Mouse (Mus musculus) liver, embryonic 14.5 days (tissue): ENCODE measurements around the gene Nuak1. TPM values are rescaled to one million over a fixed set of nuclear protein-coding genes. Genes with fewer than 3 reads are reported as not detected.

Experiments
- ATAC-seq: fragments of 200-750 bp; cut with Nextera tagmentation; 2 replicates; pipeline ENCODE4 v1.8.0; 2017; ENCODE audit warnings: moderate number of reproducible peaks, mild to moderate bottlenecking, moderate library complexity; ENCODE audit not compliant: insufficient read depth
- DNase-seq, 3 experiments: peaks; one replicate each; pipeline ENCODE4 v3.0.0-alpha.2; 2012 to 2013; ENCODE audit warnings: low read depth in 3 of 3, low spot score in 3 of 3
- H3K27ac ChIP-seq: fragments of 300-500 bp; sonication (generic); 2 replicates; pipeline ENCODE4 v1.5.1; 2014; ENCODE audit warnings: moderate library complexity, mild to moderate bottlenecking, control low read depth, inconsistent platforms
- H3K27me3 ChIP-seq: fragments of 300-500 bp; sonication (generic); 2 replicates; pipeline ENCODE4 v1.6.1; 2014; ENCODE audit warnings: mild to moderate bottlenecking, low read length, moderate library complexity; ENCODE audit not compliant: control insufficient read depth, insufficient read depth
- H3K36me3 ChIP-seq: fragments of 300-500 bp; sonication (generic); replicated peaks from 2 replicates; pipeline ENCODE4 v1.6.1; 2014; ENCODE audit warnings: low read depth; ENCODE audit not compliant: control insufficient read depth, insufficient read depth
- H3K4me1 ChIP-seq, 2 experiments: fragments of 200-500 bp in 1 of 2; fragments of 300-500 bp in 1 of 2; sonication (generic) in 1 of 2; replicated peaks; 2 replicates each; pipeline ENCODE4 v1.6.1; 2012 to 2014; ENCODE audit warnings: antibody characterized with exemption in 1 of 2, inconsistent platforms in 1 of 2, low read length in 1 of 2; ENCODE audit not compliant: control insufficient read depth in 2 of 2, insufficient read depth in 2 of 2
- H3K4me2 ChIP-seq: fragments of 300-500 bp; sonication (generic); 2 replicates; pipeline ENCODE4 v1.6.1; 2014; ENCODE audit warnings: low read depth, mild to moderate bottlenecking, control low read depth, moderate library complexity
- H3K4me3 ChIP-seq, 2 experiments: fragments of 200-500 bp in 1 of 2; fragments of 300-500 bp in 1 of 2; sonication (generic) in 1 of 2; 2 replicates each; pipeline ENCODE4 v1.5.1; 2012 to 2014; ENCODE audit warnings: low read depth in 2 of 2, low read length in 2 of 2, mild to moderate bottlenecking in 2 of 2, control low read depth in 1 of 2, inconsistent platforms in 1 of 2, moderate library complexity in 1 of 2; ENCODE audit not compliant: insufficient read depth in 1 of 2
- H3K9ac ChIP-seq: fragments of 300-500 bp; sonication (generic); replicated peaks from 2 replicates; pipeline ENCODE4 v1.6.1; 2014; ENCODE audit warnings: mild to moderate bottlenecking, control low read depth, moderate library complexity
- H3K9me3 ChIP-seq: fragments of 300-500 bp; sonication (generic); 2 replicates; pipeline ENCODE4 v1.6.1; 2016; ENCODE audit warnings: low read length, mixed read lengths; ENCODE audit not compliant: control insufficient read depth
- CTCF ChIP-seq: IDR thresholded peaks from 2 replicates; pipeline ENCODE4 v1.5.1; 2016; ENCODE audit warnings: antibody characterized with exemption, low read depth, control low read depth
- EP300 ChIP-seq: IDR thresholded peaks from 2 replicates; pipeline ENCODE4 v1.6.1; 2016; ENCODE audit warnings: antibody characterized with exemption, low read depth
- WGBS: fragments of 180-500 bp; shearing (Covaris S2); extraction: QIAGEN DNeasy Blood & Tissue Kit; methylation state at CpG from one replicate; pipeline ENCODE4 v1.1.7; 2014; ENCODE audit not compliant: insufficient replicate concordance; 5-methylcytosine and 5-hydroxymethylcytosine counted together
- polyA plus RNA-seq, 2 experiments: library from polyadenylated mRNA; depleted of rRNA in 1 of 2; stranded (reverse) in 1 of 2; unstranded in 1 of 2; fragments of >200 nt; fragmentation: Nextera tagmentation in 1 of 2; extraction: Ambion mirVana in 1 of 2; gene quantifications; 2 replicates each; pipeline versions ENCODE4 v1.2.1 to v1.2.3; 2012 to 2014

The Nuak1 gene
- polyA plus RNA-seq, 2 experiments, result 0.03 to 0.42 TPM

DNA sequence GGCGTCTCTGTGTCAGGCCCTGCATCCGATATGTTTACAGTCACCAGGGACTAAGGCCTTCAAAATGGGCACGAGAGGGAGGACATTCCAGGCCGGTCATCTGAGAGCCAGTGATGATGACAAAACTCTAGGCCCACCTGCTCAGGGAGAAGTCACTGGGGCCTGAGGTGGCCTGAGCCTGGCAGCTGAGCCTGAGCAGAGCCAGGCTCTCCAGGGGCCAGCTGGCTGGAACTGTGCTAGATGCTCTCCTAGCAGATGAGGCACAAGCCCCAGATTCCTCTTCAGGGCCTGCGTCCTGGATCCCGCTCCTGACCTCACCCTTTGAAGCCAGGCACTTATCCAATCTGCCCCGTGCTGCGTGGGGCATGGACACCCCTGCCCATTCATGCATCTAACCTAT, 9.3 kb upstream of the Nuak1 start:
- TF ChIP-seq EP300, result no peak
- no peak for TF ChIP-seq CTCF
- H3K4me1 ChIP-seq, result no peaks in the 10 kb centered on the region
- H3K4me3 ChIP-seq, result no peak overlapping the region
- DNase-seq, result no peak
- H3K9ac ChIP-seq, result no peak overlapping the region
- H3K27me3 ChIP-seq, result no peaks in the 10 kb centered on the region
- H3K9me3 ChIP-seq, result no peaks in the 10 kb centered on the region
- no peak overlapping the region for H3K27ac ChIP-seq
- no peaks in the 10 kb centered on the region for H3K36me3 ChIP-seq
- H3K4me2 ChIP-seq, result no peak overlapping the region
- no peak for ATAC-seq
- 71% methylated on average over 8 of the region's 8 CpGs for WGBS

DNA sequence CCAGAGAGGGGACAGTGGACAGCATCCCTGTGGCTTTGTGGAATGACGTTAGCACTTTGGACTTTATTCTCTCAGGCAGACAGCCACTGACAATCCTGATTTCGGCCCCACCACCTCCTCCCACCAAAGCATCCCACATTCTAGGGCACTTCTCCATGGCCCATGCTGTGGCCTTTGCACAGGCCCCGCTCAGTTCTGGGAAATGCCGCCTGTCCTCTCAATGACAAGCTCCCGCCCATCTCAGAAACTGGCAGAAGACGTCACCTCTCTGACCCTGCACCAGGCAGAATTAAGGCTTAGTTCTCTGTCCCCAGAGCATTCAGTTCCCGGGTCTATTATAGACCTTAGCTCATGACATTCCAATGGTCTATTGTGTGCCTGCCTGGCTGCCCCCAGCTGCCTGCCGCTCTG, 7.0 kb upstream of the Nuak1 start:
- Histone ChIP-seq H3K36me3 (no peaks in the 10 kb centered on the region), H3K4me1 (no peaks in the 10 kb centered on the region), H3K9ac (no peak overlapping the region), H3K27me3 (peaks cover under 1% of the 10 kb centered on the region), H3K27ac (no peak overlapping the region), H3K4me2 (no peak overlapping the region), H3K9me3 (no peaks in the 10 kb centered on the region), H3K4me3 (no peak overlapping the region)
- DNase-seq, result no peak
- no peak for ATAC-seq
- WGBS, result 49% methylated on average over 8 of the region's 8 CpGs
- TF ChIP-seq EP300 (no peak), CTCF (no peak)

DNA sequence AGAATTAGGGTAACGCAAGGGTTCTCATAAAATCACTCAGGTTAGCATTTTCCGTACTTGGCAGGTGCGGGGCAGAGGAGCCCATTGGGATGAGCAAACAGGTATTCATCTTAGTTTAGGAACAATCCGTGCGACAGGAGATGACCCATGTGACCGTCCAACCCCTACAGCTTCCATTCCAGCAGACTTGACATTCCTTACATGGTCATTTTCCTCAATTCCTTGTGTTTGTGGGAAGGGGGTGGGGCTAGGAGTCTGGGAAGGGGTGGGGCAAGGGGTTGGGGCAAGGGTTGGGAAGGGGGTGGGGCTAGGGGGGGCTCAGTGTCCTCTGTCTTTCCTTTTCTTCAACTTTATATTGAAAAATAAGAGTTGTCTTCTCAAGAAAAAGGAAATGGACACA, 6.3 kb upstream of the Nuak1 start:
- WGBS, result 78% methylated on average over 6 of the region's 6 CpGs
- Histone ChIP-seq H3K9me3 (no peaks in the 10 kb centered on the region), H3K4me3 (no peak overlapping the region), H3K27me3 (peaks cover 7% of the 10 kb centered on the region), H3K27ac (no peak overlapping the region), H3K4me2 (no peak overlapping the region), H3K9ac (no peak overlapping the region), H3K36me3 (no peaks in the 10 kb centered on the region), H3K4me1 (0 out of 4 replicates have a peak, but pooled peaks cover 0 to 4% of the 10 kb centered on the region in 2 experiments)
- TF ChIP-seq CTCF (no peak), EP300 (no peak)
- ATAC-seq (no peak), DNase-seq (no peak)

DNA sequence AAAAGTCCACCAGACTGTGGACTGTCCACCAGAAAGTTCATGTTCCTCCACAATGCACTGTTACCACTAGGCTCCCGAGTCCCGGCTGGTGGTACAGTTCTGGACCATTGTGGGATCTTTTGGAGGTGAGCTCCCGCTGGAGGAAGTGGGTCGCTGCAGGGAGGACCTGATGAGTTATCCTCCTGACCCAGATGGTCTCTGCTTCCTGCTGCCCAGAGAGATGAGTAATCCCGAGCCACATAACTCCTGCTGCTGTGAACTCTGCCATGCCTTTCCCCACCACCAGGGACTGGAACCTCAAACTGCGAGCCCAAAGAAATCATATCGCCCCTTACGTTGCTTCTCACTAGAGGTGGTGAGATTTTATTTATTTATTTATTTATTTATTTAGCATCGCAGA, 4.0 kb upstream of the Nuak1 start:
- WGBS, result 35% methylated on average over 9 of the region's 9 CpGs
- no peak for DNase-seq
- no peak for ATAC-seq
- Histone ChIP-seq H3K4me2 (no peak overlapping the region), H3K27me3 (peaks cover 29% of the 10 kb centered on the region), H3K4me1 (0 out of 4 replicates have a peak, but pooled peaks cover 0 to 4% of the 10 kb centered on the region in 2 experiments), H3K9me3 (no peaks in the 10 kb centered on the region), H3K27ac (no peak overlapping the region), H3K4me3 (no peak overlapping the region), H3K9ac (no peak overlapping the region), H3K36me3 (no peaks in the 10 kb centered on the region)
- TF ChIP-seq CTCF (0 out of 2 replicates have a peak, but pooled peaks have one; percentile 11), EP300 (no peak)

DNA sequence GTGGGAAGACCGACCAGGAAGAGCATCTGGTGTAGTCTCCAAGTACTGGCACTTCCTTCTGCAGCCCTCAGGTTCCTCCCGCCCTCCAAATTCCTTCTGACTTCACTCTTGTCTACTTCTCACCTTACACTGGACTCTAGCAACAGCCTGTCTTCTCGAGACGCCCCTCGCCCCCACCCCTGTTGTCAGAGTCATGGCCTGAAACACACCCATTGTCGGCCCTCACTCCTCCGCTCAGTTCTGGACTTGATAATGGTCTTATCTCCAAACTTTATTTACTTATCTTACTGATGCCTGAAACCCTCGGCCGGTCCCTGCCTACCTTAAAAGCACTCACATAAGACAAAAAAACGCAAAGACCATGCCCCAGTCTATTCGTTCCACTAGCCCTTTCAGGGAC, 1.4 kb upstream of the Nuak1 start:
- H3K4me1 ChIP-seq, result 0 out of 4 replicates have a peak, but pooled peaks cover 0 to 4% of the 10 kb centered on the region in 2 experiments
- H3K9ac ChIP-seq, result no peak overlapping the region

More for the DNA sequence above, 1.4 kb upstream of the Nuak1 start:
- H3K9me3 ChIP-seq, result no peaks in the 10 kb centered on the region
- ATAC-seq (no peak), DNase-seq (no peak)
- H3K36me3 ChIP-seq, result no peaks in the 10 kb centered on the region
- WGBS, result 27% methylated on average over 11 of the region's 11 CpGs
- peaks cover 41% of the 10 kb centered on the region for H3K27me3 ChIP-seq
- H3K27ac ChIP-seq, result no peak overlapping the region
- H3K4me3 ChIP-seq, result 0 out of 4 replicates have a peak overlapping the region, but pooled peaks of 1 of the 2 experiments have one; percentile 53
- TF ChIP-seq EP300 (no peak), CTCF (no peak)
- peak overlapping the region; percentile 62 for H3K4me2 ChIP-seq
